Mouse (Mus musculus): Measurements from ENCODE around the gene Ralgps2. TPM values are rescaled to one million over a fixed set of nuclear protein-coding genes. Genes with fewer than 3 reads are reported as not detected.
A peak's percentile ranks its signal among the peaks of the same experiment; 100 is the strongest.

The Ralgps2 gene
- polyA plus RNA-seq, 1 experiment from 2014 or later, result 86.5 TPM

GRCm38 (mm10) chr1:156781971-156782850 lies 157.2 kb downstream of the Ralgps2 start:
- no peaks in the 10 kb centered on the region for H3K36me3 ChIP-seq (replicated peaks)
- 31% methylated on average over 14 of the region's 14 CpGs for WGBS
- peak overlapping the region; percentile 58 for H3K27ac ChIP-seq
- peaks cover 84% of the 10 kb centered on the region for H3K27me3 ChIP-seq (ENCODE audit: poor library complexity, severe bottlenecking)
- no peaks in the 10 kb centered on the region for H3K9me3 ChIP-seq
- H3K4me3 ChIP-seq, result no peak overlapping the region
- no peak for DNase-seq (ENCODE audit: extremely low spot score, low spot score)
- peaks cover 64% of the 10 kb centered on the region for H3K4me1 ChIP-seq

DNA sequence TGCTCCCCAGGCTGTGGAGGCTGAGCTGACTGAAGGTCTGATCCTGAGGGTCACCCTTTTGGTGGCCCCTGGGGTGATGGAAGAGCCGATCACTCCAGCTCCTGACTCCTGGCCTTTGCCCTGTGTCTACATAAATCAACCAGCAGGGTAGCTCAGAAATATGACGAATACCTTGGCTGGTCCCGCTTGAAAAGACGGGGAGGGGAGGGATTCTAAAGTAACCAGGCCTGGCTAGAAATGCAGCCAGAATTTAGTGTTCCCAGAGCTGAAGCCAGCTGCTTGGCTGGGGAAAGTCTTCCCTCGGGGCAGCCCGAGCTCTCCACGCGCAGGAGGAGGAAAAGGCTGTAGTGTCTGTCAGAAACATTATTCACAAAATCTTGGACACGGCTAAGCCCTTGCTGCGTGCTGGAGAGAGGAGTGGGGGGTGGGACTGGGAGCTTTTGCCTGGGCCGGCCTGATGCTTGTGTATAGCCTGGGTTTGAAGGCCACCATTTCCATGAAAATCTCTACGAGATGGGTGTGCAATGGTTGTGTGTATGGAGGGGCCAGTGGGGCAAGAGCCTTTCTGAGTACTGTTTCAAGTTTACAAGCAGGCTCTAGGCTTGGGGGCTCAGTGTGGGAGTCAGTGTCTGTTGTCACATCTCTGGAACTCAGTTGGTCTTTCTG lies 158.2 kb downstream of the Ralgps2 start:
- H3K27ac ChIP-seq, result peak overlapping the region; percentile 58
- peaks cover 84% of the 10 kb centered on the region for H3K27me3 ChIP-seq (ENCODE audit: poor library complexity, severe bottlenecking)
- 34% methylated on average over 12 of the region's 12 CpGs for WGBS
- no peak overlapping the region for H3K4me3 ChIP-seq
- DNase-seq (ENCODE audit: extremely low spot score, low spot score), result no peak
- H3K4me1 ChIP-seq, result peaks cover 61% of the 10 kb centered on the region
- no peaks in the 10 kb centered on the region for H3K36me3 ChIP-seq (replicated peaks)
- no peaks in the 10 kb centered on the region for H3K9me3 ChIP-seq

DNA sequence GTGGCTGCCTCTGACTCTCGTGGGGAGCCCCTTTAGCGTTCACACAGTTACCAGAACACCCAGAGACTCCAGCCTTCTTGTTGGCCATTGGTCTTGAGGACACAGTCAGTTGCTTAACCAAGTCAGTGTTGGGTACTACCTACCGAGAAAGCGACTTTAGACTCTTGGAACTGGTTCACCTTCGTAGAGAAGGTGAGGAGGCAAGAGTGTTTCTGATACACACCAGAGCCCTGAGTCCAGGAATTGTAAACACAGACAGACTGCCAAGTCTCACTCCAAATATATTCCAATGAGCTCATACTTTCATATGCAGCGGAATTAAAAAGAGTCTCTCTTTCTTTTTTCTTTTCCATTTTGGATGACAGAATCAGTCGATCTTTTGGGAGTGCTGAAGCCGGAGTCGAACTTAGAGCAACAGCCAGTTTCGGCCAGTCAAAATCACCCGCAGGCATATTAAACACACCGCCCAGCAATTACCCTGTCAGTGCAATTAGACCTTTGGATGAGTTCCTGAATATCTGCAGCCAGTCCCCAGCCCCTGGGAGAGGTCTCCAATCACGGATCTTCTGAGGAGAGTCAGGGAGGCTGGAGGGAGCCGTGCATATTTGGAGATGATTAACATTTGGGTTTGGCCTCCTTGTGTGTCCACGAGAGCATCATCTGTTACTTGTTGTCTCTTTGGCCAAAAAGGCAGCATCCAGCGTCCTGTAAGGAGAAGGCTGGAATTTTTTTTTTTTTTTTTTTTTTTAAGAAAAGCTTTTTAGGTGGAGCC lies 159.0 kb downstream of the Ralgps2 start:
- Histone ChIP-seq H3K27me3 (ENCODE audit: poor library complexity, severe bottlenecking) (peaks cover 79% of the 10 kb centered on the region), H3K27ac (peak overlapping the region; percentile 54; the same call in 1 of the 2 replicates)

DNA sequence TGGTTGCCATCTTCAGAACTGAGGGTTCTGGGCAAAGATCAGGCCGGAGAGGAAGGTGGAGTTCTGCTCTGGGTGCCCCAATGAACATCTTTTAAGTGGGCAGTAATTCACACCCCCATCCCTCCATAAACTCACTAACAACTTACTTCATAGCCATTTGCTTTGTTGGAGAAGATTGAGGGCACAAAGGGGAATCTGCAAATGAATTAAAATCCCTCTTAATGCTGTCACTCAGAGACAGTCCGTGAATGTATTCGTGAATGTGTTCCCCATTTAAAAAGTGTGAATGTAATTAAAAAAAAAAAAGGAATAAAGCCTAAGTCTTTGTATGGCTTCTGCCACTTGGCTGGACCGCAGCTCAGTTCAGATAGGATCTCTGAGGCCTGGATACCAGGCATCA lies 159.8 kb downstream of the Ralgps2 start:
- H3K4me1 ChIP-seq, result peaks cover 55% of the 10 kb centered on the region
- no peak overlapping the region for H3K4me3 ChIP-seq
- H3K36me3 ChIP-seq (replicated peaks), result no peaks in the 10 kb centered on the region
- no peaks in the 10 kb centered on the region for H3K9me3 ChIP-seq
- DNase-seq (ENCODE audit: extremely low spot score, low spot score), result no peak
- peaks cover 78% of the 10 kb centered on the region for H3K27me3 ChIP-seq (ENCODE audit: poor library complexity, severe bottlenecking)
- peak overlapping the region; percentile 45 for H3K27ac ChIP-seq
- WGBS, result 42% methylated on average over 4 of the region's 4 CpGs

More for the DNA sequence above, 159.0 kb downstream of the Ralgps2 start:
- Histone ChIP-seq H3K9me3 (no peaks in the 10 kb centered on the region), H3K4me3 (no peak overlapping the region), H3K4me1 (peaks cover 59% of the 10 kb centered on the region), H3K36me3 (replicated peaks) (no peaks in the 10 kb centered on the region)
- no peak for DNase-seq (ENCODE audit: extremely low spot score, low spot score)
- WGBS, result 68% methylated on average over 16 of the region's 16 CpGs

DNA sequence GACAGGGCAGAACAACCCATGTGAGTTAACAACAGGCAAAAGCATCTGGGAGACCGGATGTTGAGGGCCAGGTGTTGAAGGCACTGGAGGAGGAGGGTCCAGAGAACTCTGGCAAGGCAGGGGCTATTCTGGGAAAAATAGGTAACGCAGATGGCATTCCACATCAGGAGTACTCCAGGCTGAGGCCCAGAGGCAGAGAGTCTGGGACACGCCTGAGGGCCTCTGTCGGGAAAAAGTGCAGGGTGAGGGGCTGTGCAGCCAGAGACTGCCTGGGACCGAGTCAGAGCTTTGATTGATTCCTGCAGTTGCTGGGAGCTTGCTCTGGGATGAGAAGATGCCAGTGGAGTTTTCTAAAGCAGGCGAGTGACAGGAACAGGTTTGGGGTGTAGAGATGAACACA lies 160.4 kb downstream of the Ralgps2 start:
- Histone ChIP-seq H3K36me3 (replicated peaks) (no peaks in the 10 kb centered on the region), H3K4me1 (peaks cover 49% of the 10 kb centered on the region), H3K27me3 (ENCODE audit: poor library complexity, severe bottlenecking) (peaks cover 73% of the 10 kb centered on the region), H3K9me3 (no peaks in the 10 kb centered on the region), H3K4me3 (no peak overlapping the region), H3K27ac (peak overlapping the region; percentile 45)
- DNase-seq (ENCODE audit: extremely low spot score, low spot score), result no peak
- WGBS, result 49% methylated on average over 6 of the region's 6 CpGs

DNA sequence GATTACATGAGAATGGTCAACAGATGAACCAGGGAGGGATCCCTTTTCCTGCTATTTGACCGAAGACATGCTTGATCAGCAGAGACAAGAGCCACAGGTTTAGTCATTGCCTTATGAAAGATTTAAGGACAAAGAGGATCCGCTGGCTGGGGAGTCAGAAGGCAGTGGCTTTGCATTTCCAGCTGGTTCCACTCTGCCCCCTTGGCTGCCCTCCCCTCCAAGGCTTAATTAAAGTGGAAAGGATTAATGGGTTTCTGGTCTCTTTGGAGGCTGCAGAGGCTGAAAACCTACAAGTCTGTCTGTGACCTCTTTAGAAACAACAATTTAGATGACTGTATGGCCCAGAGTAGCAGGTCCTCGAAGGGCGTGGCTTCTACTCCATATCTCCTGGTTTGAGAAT lies 161.5 kb downstream of the Ralgps2 start:
- WGBS, result 81% methylated on average over 4 of the region's 4 CpGs
- Histone ChIP-seq H3K4me3 (no peak overlapping the region), H3K4me1 (peaks cover 53% of the 10 kb centered on the region), H3K36me3 (replicated peaks) (no peaks in the 10 kb centered on the region), H3K9me3 (no peaks in the 10 kb centered on the region), H3K27ac (no peak overlapping the region), H3K27me3 (ENCODE audit: poor library complexity, severe bottlenecking) (peaks cover 63% of the 10 kb centered on the region)
- DNase-seq (ENCODE audit: extremely low spot score, low spot score), result no peak

GRCm38 (mm10) chr1:156775983-156776382 lies 163.4 kb downstream of the Ralgps2 start:
- H3K4me3 ChIP-seq, result no peak overlapping the region
- H3K4me1 ChIP-seq, result peaks cover 34% of the 10 kb centered on the region
- H3K36me3 ChIP-seq (replicated peaks), result no peaks in the 10 kb centered on the region
- no peak overlapping the region for H3K27ac ChIP-seq
- DNase-seq (ENCODE audit: extremely low spot score, low spot score), result no peak
- peaks cover 51% of the 10 kb centered on the region for H3K27me3 ChIP-seq (ENCODE audit: poor library complexity, severe bottlenecking)
- WGBS, result 89% methylated on average over 7 of the region's 7 CpGs
- no peaks in the 10 kb centered on the region for H3K9me3 ChIP-seq

- 91% methylated on average over 4 of the region's 4 CpGs for WGBS
- H3K27me3 ChIP-seq (ENCODE audit: poor library complexity, severe bottlenecking), result peaks cover 43% of the 10 kb centered on the region
- peaks cover 28% of the 10 kb centered on the region for H3K4me1 ChIP-seq
- no peaks in the 10 kb centered on the region for H3K36me3 ChIP-seq (replicated peaks)
- no peak overlapping the region for H3K4me3 ChIP-seq
- DNase-seq (ENCODE audit: extremely low spot score, low spot score), result no peak
- no peak overlapping the region for H3K27ac ChIP-seq
- H3K9me3 ChIP-seq, result no peaks in the 10 kb centered on the region
Measured at GRCm38 (mm10) chr1:156775190-156775589, 164.2 kb downstream of the Ralgps2 start.

- H3K4me3 ChIP-seq, result no peak overlapping the region
- no peaks in the 10 kb centered on the region for H3K36me3 ChIP-seq (replicated peaks)
- H3K27me3 ChIP-seq (ENCODE audit: poor library complexity, severe bottlenecking), result peaks cover 8% of the 10 kb centered on the region; the same call in 1 of the 2 replicates
- H3K27ac ChIP-seq, result no peak overlapping the region
- peaks cover 16% of the 10 kb centered on the region for H3K4me1 ChIP-seq
- 95% methylated on average over 10 of the region's 10 CpGs for WGBS
- H3K9me3 ChIP-seq, result peaks cover 18% of the 10 kb centered on the region
- DNase-seq (ENCODE audit: extremely low spot score, low spot score), result no peak
Measured at GRCm38 (mm10) chr1:156770845-156771244, 168.6 kb downstream of the Ralgps2 start.

GRCm38 (mm10) chr1:156769621-156770297 lies 169.7 kb downstream of the Ralgps2 start:
- peaks cover 28% of the 10 kb centered on the region for H3K9me3 ChIP-seq
- WGBS, result 86% methylated on average over 18 of the region's 18 CpGs
- peaks cover 16% of the 10 kb centered on the region for H3K4me1 ChIP-seq
- H3K4me3 ChIP-seq, result no peak overlapping the region
- DNase-seq (ENCODE audit: extremely low spot score, low spot score), result no peak
- peaks cover 3% of the 10 kb centered on the region; the same call in 1 of the 2 replicates for H3K27me3 ChIP-seq (ENCODE audit: poor library complexity, severe bottlenecking)
- no peak overlapping the region for H3K27ac ChIP-seq
- no peaks in the 10 kb centered on the region for H3K36me3 ChIP-seq (replicated peaks)

DNA sequence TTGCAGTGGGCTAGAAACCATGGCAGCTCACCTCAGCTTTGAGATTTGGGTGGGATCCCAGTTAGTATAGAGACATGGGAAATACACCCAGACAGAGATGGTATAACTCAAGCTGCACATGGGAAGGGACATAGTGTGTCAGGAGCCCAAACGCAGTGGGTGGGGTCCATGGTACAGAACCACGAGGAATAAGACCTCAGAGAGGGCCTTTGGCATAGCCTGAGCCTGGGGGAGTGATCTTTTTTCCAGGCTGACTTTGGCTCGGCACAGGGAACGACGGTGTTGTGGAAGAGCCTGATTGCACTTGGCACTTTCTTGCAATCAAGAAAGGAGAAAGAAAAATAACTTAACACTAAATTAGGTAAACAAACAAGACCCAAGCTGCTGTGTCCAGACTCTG lies 170.3 kb downstream of the Ralgps2 start:
- H3K27me3 ChIP-seq (ENCODE audit: poor library complexity, severe bottlenecking), result no peaks in the 10 kb centered on the region
- H3K27ac ChIP-seq, result no peak overlapping the region
- WGBS, result 88% methylated on average over 5 of the region's 5 CpGs
- H3K4me1 ChIP-seq, result peaks cover 16% of the 10 kb centered on the region
- no peak for DNase-seq (ENCODE audit: extremely low spot score, low spot score)
- no peak overlapping the region for H3K4me3 ChIP-seq
- H3K36me3 ChIP-seq (replicated peaks), result no peaks in the 10 kb centered on the region
- H3K9me3 ChIP-seq, result peaks cover 31% of the 10 kb centered on the region

DNA sequence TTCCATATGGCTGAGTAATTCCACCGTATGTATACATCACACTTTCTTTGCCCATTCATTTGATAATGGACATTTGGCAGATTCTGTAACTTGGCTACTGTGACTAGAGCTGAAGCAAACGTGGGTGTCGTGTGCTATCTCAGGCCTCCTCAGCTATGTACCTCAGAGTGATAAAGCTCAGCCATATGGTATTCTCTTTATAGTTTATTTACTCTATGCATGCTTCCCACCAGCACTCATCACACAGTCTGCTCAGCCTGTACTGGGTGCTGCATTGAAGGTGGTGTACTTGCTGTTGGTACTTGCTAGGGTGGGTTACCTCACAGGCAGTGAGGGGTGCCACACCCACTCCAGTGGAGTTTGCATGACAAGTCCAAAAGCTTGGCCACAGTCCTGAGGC lies 174.1 kb downstream of the Ralgps2 start:
- Histone ChIP-seq H3K9me3 (peaks cover 31% of the 10 kb centered on the region), H3K27me3 (ENCODE audit: poor library complexity, severe bottlenecking) (no peaks in the 10 kb centered on the region), H3K4me1 (peaks cover 27% of the 10 kb centered on the region), H3K4me3 (no peak overlapping the region), H3K27ac (no peak overlapping the region), H3K36me3 (replicated peaks) (no peaks in the 10 kb centered on the region)
- DNase-seq (ENCODE audit: extremely low spot score, low spot score), result no peak
- WGBS, result 90% methylated on average over 3 of the region's 3 CpGs

Measured in forebrain, embryonic 10.5 days (tissue).